Mouse (Mus musculus): ENCODE measurements at regions not wholly inside any gene's neighbourhood (a gene's known extent, or its start where the extent isn't known, plus 50 kb on each side); places are given as distances from the start of the nearest gene placed in this dataset.
"Not testable (repeated sequence)": the region's sequence is repeated elsewhere in the genome, so short reads cannot be mapped to it uniquely, and the experiment has no call there.

GRCm38 (mm10) chr9:80961818-80962217, 496.5 kb upstream of the Impg1 start:
- no peak for DNase-seq

DNA sequence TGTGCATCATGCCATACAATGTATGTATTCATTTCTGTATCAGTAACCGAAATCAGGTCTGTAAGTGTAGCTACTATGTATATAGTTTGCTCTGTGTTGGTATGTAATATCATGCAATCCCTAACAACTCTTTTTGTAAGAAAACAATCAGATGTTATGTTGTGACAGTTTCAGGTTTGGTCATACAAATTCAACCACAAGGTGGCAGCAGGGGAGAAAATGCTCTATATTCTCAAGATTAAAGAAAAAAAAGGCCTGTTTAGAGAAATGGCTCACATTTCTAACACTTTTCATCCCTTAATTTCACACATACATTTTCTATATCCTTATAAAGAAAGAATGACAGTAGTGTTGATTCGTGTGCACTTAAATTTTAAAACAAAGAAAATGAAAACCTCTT, 477.7 kb upstream of the Impg1 start:
- peak; percentile 5 for DNase-seq

- no peak for DNase-seq
Observed at GRCm38 (mm10) chr9:80941424-80941823, 476.1 kb upstream of the Impg1 start.

DNA sequence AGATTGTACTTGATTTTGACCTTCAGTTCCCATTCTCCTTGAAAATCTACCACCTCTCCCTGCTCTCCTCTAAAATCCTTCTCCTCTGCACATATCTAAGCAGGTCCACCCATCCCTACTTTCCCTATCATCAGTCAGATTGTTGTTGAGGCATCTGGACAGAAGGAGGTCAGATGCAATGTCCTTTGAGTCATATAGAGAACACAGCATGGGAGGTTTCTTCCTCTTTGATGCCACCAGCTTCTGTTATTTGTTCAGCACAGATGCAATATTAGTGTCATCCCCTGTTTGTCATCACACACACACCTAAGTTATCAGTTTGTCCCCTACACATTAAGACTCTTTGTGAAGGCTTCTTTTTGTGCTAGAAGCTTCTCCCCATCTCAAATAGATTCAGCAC, 473.0 kb upstream of the Impg1 start:
- no peak for DNase-seq

DNA sequence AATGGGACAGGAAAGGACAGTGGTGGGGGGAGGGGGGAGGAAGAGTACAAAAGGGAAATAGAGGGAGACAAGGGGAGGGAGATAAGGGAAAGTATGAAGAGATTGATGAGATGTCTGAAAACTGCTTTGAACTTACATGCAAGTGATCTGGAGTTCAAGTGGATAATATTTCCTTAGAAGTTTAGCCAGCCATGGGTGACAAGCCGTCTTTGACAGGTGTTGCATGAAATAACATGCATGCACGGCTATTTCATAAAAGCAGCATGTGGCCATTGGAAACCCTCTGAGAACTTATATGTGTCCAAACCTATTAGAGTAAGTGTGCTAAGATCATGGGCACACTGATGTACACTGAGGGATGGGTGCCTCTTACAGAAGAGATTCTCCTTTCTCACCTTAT, 465.3 kb upstream of the Impg1 start:
- no peak for DNase-seq

GRCm38 (mm10) chr9:80920304-80920703, 455.0 kb upstream of the Impg1 start:
- no peak for DNase-seq

DNA sequence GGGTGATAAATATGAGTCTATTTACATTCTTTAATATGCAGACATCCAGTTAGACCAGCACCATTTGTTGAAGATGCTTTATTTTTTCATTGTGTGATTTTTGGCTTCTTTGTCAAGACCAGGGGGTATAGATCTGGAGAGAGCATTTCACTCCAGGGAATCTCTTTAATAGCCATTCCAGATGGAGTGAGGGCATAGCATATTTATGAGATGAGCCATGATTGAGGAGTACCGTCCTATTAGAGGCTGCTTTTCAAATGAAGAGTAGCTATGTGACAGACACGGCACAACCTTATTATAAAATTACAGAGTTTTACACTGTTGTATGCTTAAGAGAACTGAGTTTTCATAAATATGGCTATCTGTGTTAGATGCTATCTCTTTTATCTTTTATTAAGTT, 448.6 kb upstream of the Impg1 start:
- no peak for DNase-seq

GRCm38 (mm10) chr9:80912177-80912576, 446.9 kb upstream of the Impg1 start:
- DNase-seq, result no peak

DNA sequence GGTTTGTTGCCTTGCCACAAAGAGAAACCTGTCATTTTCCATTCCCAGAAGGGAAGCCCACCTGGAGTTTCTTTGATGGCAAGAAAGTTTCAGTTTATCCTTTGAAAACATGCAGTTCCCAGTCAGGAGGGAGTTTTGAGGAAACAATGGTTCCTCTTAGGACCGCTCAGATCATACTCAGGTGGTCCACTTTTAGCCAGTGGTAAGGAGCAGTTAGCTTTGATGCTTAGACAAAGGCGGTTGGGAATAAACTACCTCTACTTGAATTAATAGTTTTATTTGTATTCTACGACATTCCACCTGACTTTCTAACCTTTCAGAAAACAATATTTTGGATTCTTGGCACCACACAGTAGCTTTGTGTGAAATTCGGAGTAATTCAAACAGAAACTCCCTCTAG, 401.5 kb upstream of the Impg1 start:
- no peak for DNase-seq

GRCm38 (mm10) chr9:80858998-80859397, 393.7 kb upstream of the Impg1 start:
- no peak for DNase-seq

DNA sequence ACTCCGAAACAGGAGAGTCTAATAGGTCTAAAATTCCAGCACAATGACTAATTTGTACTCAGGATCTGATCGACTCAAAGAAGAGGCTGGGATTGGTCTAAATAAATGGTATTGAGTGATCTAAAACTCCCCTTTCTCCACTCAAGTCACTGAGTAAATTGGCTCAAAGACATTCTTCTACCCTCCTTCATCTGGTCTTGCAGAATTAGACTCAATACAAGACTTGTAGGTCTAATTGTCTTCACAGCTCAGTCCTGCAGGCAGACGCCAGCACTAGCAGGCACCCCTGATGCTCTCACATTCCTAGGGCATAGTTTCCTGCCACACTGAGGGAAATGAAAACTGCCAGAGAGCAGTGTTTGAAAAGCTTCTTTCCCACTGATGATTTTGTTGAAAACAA, 382.9 kb upstream of the Impg1 start:
- no peak for DNase-seq

DNA sequence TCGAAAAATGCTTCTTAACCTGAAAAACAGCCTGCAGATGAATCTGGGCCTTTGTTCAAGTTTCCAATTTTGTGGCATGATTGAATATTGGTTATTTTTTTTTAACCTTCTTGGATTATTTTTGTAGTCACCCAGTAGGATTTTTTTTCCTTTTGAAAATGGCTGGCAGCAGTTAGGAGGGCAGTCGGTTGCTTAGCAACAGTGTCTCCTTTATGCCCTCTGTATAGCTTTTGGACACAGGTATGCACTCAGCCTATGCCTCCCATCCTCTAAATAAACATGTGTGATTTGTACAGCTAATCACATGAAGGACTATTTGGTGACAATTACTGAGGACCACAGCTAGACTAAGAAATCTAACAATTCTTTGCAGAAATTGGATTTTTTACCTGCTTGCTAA, 367.5 kb upstream of the Impg1 start:
- no peak for DNase-seq

DNA sequence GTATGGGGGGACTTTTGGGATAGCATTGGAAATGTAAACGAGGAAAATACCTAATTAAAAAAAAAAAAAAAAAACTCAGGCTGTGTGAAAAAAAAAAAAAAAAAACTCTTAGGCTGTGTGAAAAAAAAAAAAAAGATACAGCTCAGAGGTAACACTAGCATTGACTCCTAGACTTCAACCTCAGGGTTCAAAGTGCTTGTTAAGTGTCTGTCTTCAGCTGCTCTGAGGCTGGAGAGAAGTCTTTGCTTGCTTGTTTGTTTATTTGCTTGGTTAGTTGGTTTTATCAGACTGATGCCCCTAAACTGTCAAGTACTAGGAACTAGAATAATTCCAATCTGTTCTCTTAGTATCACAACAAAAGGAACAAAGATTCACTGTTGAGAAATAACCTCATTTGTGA, 360.1 kb upstream of the Impg1 start:
- no peak for DNase-seq

GRCm38 (mm10) chr9:80820066-80820465, 354.8 kb upstream of the Impg1 start:
- no peak for DNase-seq

DNA sequence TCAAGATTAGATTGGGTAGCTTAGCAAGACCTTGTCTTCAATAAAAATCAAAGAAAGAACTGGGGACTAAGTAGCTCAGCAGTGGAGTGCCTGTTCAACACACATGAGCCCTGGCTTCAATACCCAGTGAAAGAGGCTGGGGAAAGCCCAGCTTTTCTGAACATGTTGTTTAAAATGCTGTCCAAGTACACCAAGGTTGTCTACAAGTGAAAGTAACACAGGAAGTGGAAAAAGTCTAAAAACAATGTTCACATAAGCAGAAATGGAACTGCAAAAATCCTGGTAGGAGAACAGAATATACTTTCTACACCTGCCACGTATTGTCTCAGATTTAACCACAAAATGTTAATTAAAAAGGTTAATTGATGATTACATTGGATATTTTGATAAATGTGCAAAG, 353.8 kb upstream of the Impg1 start:
- DNase-seq, result no peak

- not testable (repeated sequence) for DNase-seq
Observed at GRCm38 (mm10) chr9:80813921-80814320, 348.6 kb upstream of the Impg1 start.

- no peak for DNase-seq
Observed at GRCm38 (mm10) chr9:80791523-80791922, 326.2 kb upstream of the Impg1 start.

GRCm38 (mm10) chr9:80774541-80774940, 309.3 kb upstream of the Impg1 start:
- DNase-seq, result no peak

- not testable (repeated sequence) for DNase-seq
Observed at GRCm38 (mm10) chr9:80735806-80736205, 270.5 kb upstream of the Impg1 start.

GRCm38 (mm10) chr9:80732971-80733370, 267.7 kb upstream of the Impg1 start:
- no peak for DNase-seq

DNA sequence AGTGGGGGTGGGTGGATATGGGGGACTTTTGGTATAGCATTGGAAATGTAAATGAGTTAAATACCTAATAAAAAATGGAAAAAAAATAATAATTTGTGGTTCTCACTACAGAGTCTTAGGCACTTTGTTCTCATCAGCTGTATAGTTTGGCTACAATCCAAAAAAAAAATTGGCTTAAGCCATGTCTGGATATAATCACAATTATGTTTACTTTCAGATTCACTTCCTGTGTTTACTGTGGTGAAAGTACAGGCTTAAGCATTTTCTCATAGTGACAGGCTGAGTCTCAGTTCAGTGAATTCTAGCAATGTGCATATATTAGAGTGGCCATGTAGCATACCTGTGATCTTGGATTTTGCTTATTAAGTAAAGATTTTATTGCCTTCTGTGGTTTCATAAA, 258.4 kb upstream of the Impg1 start:
- DNase-seq, result no peak

- no peak for DNase-seq
Observed at GRCm38 (mm10) chr9:80718516-80718915, 253.2 kb upstream of the Impg1 start.

DNA sequence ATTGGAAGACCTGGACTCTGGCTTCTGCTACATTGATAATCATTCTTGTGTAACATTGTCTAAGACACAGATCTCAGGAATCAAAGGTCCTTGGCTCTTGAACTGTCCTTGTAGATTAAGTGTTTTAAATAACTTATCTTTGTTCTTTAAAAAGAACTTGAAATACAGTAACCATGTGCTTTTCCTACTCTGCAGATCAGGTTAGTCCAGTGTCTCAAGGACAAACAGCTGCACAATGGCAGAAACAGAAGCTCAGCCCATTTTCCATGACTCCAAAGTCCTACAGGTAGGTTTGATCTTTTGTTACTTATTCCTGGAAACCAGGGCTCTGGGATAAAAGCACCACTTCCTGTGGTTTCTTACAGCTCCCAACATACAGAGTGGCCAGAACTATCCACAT, 244.5 kb upstream of the Impg1 start:
- no peak for DNase-seq

- DNase-seq, result peak; percentile 11
Observed at GRCm38 (mm10) chr9:80705264-80705663, 240.0 kb upstream of the Impg1 start.

DNA sequence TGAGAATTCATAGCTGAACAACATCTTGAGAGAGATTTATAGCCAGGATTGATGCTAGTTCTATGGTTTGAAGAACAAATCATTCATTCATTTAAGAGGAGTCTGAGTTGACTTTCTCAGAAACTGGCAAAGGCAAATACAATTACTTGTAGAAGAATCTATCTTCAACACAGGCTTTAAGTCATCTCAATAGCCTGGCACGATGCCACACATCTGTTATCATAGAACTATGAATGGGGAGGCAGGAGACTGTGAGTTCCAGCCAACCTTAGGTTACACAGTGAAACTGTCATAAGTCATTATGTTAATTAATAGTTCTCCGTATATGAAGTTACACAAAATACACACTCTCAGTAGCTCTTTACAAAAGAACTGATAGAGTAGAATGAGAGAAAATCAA, 231.9 kb upstream of the Impg1 start:
- no peak for DNase-seq

DNA sequence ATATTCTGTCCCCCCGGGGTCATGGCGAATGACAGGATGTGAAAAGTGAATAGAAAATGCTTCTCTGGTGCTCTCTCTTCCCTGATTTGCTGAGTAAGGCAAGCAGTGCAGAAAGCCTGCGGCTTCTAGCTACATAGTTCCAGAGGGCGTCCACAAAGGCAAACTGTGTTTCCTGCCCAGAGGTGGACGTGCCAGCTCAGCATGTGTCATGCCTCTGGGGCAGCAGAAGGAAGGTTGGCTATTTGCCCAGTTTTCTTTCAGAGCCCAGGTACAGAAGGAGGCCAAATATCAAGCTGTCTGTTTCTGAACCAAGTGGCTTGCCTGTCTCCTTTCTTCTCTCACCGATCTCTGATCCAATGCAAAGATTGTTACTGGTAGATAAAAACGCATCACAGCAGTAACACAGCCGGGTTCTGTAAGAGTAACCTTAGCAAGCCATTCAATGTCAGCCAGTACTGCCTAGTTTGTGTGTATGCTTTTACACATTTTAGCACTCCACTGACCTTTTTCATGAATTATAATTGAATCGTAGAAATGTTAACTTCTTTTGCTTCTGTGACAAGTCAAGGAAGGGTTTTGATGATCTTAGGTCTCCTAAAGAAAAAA, 223.3 kb upstream of the Impg1 start:
- no peak for DNase-seq
